Mouse (Mus musculus) lung, postnatal 0 days (tissue): ENCODE results near the gene Rims4.

ENCODE experiments used
- CTCF ChIP-seq: IDR thresholded peaks from 2 replicates; pipeline ENCODE4 v1.5.1; 2016; ENCODE audit warnings: antibody characterized with exemption, mild to moderate bottlenecking
- EP300 ChIP-seq: IDR thresholded peaks from 2 replicates; pipeline ENCODE4 v1.6.1; 2016; ENCODE audit warnings: antibody characterized with exemption, mild to moderate bottlenecking, control low read depth

GRCm38 (mm10) chr2:163871906-163872305 is 46.6 kb downstream of the Rims4 start:
- TF ChIP-seq CTCF, result no peak
- TF ChIP-seq EP300, result no peak
